Mouse (Mus musculus): Measurements from ENCODE around the gene Gm11111. TPM values are rescaled to one million over a fixed set of nuclear protein-coding genes. Genes with fewer than 3 reads are reported as not detected.

Gm11111 gene
- polyA plus RNA-seq (2014; fragmentation: Nextera tagmentation; extraction: Ambion mirVana) = not detected in 2 replicates

DNA sequence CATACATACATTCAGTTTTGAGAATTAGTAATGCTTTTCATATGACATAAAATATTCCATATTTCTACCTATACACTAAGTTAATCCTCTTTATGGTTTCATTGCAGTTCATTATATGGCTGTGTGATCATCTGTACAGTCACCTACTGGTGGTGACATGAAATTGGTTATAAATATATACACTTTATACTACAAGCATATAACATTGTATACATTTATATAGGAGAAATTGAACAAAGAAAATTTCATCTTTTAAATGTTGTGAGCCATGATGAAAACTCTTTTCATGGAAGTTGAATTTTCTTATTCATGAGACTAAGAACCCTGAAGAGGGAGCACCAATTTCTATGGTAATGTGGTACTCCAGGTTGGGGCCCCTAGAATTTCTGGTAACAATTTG is at the start of gene Gm11111:
Gene Gm11111 (plus strand): TSS at position 301 of the 400 bp plus-strand sequence.
- ATAC-seq (ENCODE audit: low read depth) = no peak

DNA sequence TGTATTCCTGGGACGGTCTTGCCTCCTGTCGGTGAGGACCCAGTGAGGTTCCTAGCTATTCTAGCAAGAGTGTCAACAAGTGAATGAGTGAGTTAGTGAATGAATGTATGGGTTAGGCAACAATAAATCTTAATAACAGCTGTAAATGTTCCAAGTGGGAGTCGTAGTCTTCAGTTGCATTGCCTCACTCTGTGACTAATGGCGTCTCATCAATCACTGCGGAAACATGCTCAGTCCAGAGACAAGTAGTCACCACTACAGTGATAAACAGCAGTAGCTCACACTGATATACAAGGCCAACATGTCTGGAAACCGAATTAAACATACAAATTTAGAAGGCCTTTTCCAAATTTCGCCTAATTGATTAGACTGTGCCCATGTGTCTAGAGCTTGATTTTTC is 36.3 kb upstream of the Gm11111 start:
- Histone ChIP-seq H3K9me3 (ENCODE audit: control insufficient read depth, low read length) (no peaks in the 10 kb centered on the region), H3K27ac (ENCODE audit: low read depth, low read length) (no peak overlapping the region), H3K4me2 (ENCODE audit: low read depth, low read length) (no peak overlapping the region), H3K36me3 (ENCODE audit: control insufficient read depth, insufficient read depth, low read length) (no peaks in the 10 kb centered on the region), H3K27me3 (ENCODE audit: control insufficient read depth, insufficient read depth, low read length) (no peaks in the 10 kb centered on the region), H3K4me1 (ENCODE audit: control insufficient read depth, insufficient read depth, low read length) (no peaks in the 10 kb centered on the region), H3K9ac (replicated peaks; ENCODE audit: low read depth, low read length) (no peak overlapping the region), H3K4me3 (ENCODE audit: low read depth, low read length) (no peak overlapping the region)
- ATAC-seq (ENCODE audit: low read depth) = peak; percentile 69; the same call in 1 of the 2 replicates
- WGBS = 32% methylated on average over 7 of the region's 7 CpGs

More for the DNA sequence above, at the start of gene Gm11111:
- Histone ChIP-seq H3K4me2 (ENCODE audit: low read depth, low read length) (no peak within 1 kb of the TSS), H3K27ac (ENCODE audit: low read depth, low read length) (no peak within 1 kb of the TSS), H3K27me3 (ENCODE audit: control insufficient read depth, insufficient read depth, low read length) (no peaks in the 10 kb centered on the region), H3K4me1 (ENCODE audit: control insufficient read depth, insufficient read depth, low read length) (no peaks in the 10 kb centered on the region), H3K9ac (replicated peaks; ENCODE audit: low read depth, low read length) (no peak within 1 kb of the TSS), H3K36me3 (ENCODE audit: control insufficient read depth, insufficient read depth, low read length) (no peaks in the 10 kb centered on the region), H3K9me3 (ENCODE audit: control insufficient read depth, low read length) (no peaks in the 10 kb centered on the region), H3K4me3 (ENCODE audit: low read depth, low read length) (no peak within 1 kb of the TSS)

DNA sequence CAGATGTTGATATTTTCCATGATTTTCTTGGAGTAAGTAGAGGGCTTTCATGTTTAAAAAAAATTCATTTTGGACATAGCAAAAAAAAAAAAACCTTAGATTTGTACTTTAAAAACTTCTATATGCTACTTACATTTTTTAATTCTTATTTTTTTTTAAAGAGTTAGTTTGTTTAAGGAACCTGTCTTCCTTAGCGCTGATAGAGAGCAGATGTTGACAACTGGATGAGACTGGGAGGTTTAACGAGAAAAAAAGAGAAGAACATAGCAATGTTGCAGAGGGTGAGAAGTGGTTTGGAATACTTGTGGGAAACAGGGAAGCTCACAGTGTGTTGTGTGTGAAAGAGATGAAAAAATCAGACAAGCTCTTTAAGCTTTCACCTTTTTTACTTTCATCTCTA is 32.4 kb upstream of the Gm11111 start:
- Histone ChIP-seq H3K4me1 (ENCODE audit: control insufficient read depth, insufficient read depth, low read length) (no peaks in the 10 kb centered on the region), H3K4me3 (ENCODE audit: low read depth, low read length) (no peak overlapping the region), H3K27ac (ENCODE audit: low read depth, low read length) (no peak overlapping the region), H3K36me3 (ENCODE audit: control insufficient read depth, insufficient read depth, low read length) (no peaks in the 10 kb centered on the region), H3K9ac (replicated peaks; ENCODE audit: low read depth, low read length) (no peak overlapping the region), H3K27me3 (ENCODE audit: control insufficient read depth, insufficient read depth, low read length) (no peaks in the 10 kb centered on the region), H3K9me3 (ENCODE audit: control insufficient read depth, low read length) (no peaks in the 10 kb centered on the region), H3K4me2 (ENCODE audit: low read depth, low read length) (no peak overlapping the region)
- ATAC-seq (ENCODE audit: low read depth) = no peak
- WGBS = 87% methylated on average over 2 of the region's 2 CpGs

DNA sequence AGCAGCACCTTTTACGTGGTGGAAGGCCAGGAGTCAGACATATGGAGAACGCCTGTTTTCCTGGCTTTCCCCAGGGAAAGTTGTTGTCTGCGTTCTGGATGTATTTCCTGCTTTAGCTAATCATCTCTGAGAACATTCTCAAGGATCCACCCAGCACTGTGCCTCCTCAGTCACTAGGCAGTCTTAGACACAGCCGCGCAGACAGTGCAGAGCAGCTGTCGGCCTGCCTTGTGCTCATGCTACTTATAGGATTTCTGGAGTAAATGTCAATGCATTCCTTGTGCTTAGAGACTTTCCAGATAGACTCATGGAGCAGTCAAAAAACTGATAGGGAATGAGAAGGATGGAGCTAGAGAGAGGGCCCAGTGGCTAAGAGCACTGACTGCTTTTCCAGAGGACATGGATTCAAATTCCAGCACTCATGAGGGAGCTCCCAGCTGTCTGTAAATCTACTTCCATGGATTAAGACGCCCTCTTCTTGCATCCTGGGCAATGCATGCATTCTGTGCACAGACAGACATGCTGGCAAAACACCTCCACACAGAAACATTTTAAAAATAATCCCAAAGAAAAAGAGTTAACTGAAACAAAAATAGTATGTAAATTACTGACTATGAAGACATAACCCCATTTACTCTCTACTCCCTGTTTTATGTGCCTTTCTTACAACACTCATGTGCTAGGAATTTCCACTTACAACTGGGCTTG is 30.1 kb upstream of the Gm11111 start:
- no peak overlapping the region for H3K4me3 ChIP-seq (ENCODE audit: low read depth, low read length)
- no peaks in the 10 kb centered on the region for H3K36me3 ChIP-seq (ENCODE audit: control insufficient read depth, insufficient read depth, low read length)
- H3K9ac ChIP-seq (replicated peaks; ENCODE audit: low read depth, low read length) = no peak overlapping the region
- 90% methylated on average over 7 of the region's 7 CpGs for WGBS
- H3K9me3 ChIP-seq (ENCODE audit: control insufficient read depth, low read length) = no peaks in the 10 kb centered on the region
- H3K27ac ChIP-seq (ENCODE audit: low read depth, low read length) = no peak overlapping the region
- no peak for ATAC-seq (ENCODE audit: low read depth)
- H3K4me1 ChIP-seq (ENCODE audit: control insufficient read depth, insufficient read depth, low read length) = no peaks in the 10 kb centered on the region
- no peaks in the 10 kb centered on the region for H3K27me3 ChIP-seq (ENCODE audit: control insufficient read depth, insufficient read depth, low read length)
- no peak overlapping the region for H3K4me2 ChIP-seq (ENCODE audit: low read depth, low read length)

DNA sequence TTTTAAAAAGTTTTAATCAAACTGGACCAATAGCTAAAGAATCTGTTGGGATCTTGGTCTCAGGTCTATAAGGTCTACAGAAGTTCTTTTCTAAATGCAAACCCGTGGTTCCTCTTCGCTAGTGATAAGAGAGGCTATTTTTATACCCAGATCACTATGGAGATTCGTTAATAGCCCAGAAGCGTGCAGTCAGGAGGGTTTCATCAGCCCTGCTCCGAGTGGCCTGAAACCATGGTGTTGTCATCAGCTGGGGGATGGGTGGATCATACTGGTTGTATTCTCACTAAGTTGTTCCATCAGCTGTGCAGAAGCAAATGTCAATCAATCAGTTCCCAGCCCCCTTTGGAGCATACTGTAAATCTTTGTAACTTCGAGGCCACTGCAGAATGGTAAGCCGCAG is 29.4 kb upstream of the Gm11111 start:
- no peaks in the 10 kb centered on the region for H3K27me3 ChIP-seq (ENCODE audit: control insufficient read depth, insufficient read depth, low read length)
- no peaks in the 10 kb centered on the region for H3K9me3 ChIP-seq (ENCODE audit: control insufficient read depth, low read length)
- H3K36me3 ChIP-seq (ENCODE audit: control insufficient read depth, insufficient read depth, low read length) = no peaks in the 10 kb centered on the region
- H3K4me1 ChIP-seq (ENCODE audit: control insufficient read depth, insufficient read depth, low read length) = no peaks in the 10 kb centered on the region
- no peak overlapping the region for H3K9ac ChIP-seq (replicated peaks; ENCODE audit: low read depth, low read length)
- H3K4me3 ChIP-seq (ENCODE audit: low read depth, low read length) = no peak overlapping the region
- WGBS = 82% methylated on average over 7 of the region's 7 CpGs
- no peak overlapping the region for H3K4me2 ChIP-seq (ENCODE audit: low read depth, low read length)
- H3K27ac ChIP-seq (ENCODE audit: low read depth, low read length) = no peak overlapping the region
- no peak for ATAC-seq (ENCODE audit: low read depth)

DNA sequence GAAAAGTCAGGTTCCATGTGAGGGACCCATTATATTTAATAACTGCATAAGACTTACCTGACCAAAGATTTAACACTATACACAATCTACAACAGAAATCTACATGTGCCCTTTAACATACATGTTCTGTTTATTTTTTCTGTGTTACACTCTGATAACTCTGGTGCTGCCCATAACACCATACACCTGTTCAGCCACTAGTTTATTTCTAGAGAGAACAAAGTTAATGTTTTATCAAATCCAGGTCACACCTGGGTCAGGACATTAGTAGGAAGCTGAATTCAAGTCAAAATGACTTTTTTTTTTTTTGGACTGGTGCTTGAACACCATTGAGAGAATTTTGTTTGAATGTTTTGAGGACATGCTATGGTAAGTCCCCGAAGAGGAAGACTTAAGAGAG is 28.7 kb upstream of the Gm11111 start:
- H3K36me3 ChIP-seq (ENCODE audit: control insufficient read depth, insufficient read depth, low read length) = no peaks in the 10 kb centered on the region
- H3K9ac ChIP-seq (replicated peaks; ENCODE audit: low read depth, low read length) = no peak overlapping the region
- H3K27me3 ChIP-seq (ENCODE audit: control insufficient read depth, insufficient read depth, low read length) = no peaks in the 10 kb centered on the region
- no peak overlapping the region for H3K4me3 ChIP-seq (ENCODE audit: low read depth, low read length)
- no peak overlapping the region for H3K27ac ChIP-seq (ENCODE audit: low read depth, low read length)
- ATAC-seq (ENCODE audit: low read depth) = no peak
- no peaks in the 10 kb centered on the region for H3K9me3 ChIP-seq (ENCODE audit: control insufficient read depth, low read length)
- H3K4me2 ChIP-seq (ENCODE audit: low read depth, low read length) = no peak overlapping the region
- 85% methylated on average over 1 of the region's 1 CpGs for WGBS
- no peaks in the 10 kb centered on the region for H3K4me1 ChIP-seq (ENCODE audit: control insufficient read depth, insufficient read depth, low read length)

DNA sequence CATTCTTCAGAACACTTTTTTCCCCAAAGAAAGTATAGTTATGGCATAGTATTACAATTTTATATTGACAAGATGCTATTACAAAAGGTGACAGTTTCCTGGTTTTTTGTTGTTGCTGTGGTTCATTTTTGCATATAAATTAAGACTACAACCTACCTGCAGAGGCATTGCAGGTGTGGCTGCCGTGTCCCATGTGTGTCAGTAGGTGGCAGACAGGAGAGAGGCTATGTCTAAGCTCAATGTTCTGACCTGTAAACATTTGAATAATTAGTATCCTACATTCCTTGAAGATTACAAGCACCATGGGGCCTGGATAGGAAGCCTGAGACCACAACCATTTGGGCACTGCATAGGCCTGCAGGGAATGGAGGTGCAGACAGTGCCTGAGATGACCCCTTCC is 11.2 kb upstream of the Gm11111 start:
- no peak for ATAC-seq (ENCODE audit: low read depth)
- Histone ChIP-seq H3K27ac (ENCODE audit: low read depth, low read length) (no peak overlapping the region), H3K27me3 (ENCODE audit: control insufficient read depth, insufficient read depth, low read length) (no peaks in the 10 kb centered on the region), H3K4me3 (ENCODE audit: low read depth, low read length) (no peak overlapping the region), H3K36me3 (ENCODE audit: control insufficient read depth, insufficient read depth, low read length) (no peaks in the 10 kb centered on the region), H3K4me1 (ENCODE audit: control insufficient read depth, insufficient read depth, low read length) (no peaks in the 10 kb centered on the region), H3K4me2 (ENCODE audit: low read depth, low read length) (no peak overlapping the region), H3K9ac (replicated peaks; ENCODE audit: low read depth, low read length) (no peak overlapping the region), H3K9me3 (ENCODE audit: control insufficient read depth, low read length) (no peaks in the 10 kb centered on the region)
- 80% methylated on average over 1 of the region's 1 CpGs for WGBS

DNA sequence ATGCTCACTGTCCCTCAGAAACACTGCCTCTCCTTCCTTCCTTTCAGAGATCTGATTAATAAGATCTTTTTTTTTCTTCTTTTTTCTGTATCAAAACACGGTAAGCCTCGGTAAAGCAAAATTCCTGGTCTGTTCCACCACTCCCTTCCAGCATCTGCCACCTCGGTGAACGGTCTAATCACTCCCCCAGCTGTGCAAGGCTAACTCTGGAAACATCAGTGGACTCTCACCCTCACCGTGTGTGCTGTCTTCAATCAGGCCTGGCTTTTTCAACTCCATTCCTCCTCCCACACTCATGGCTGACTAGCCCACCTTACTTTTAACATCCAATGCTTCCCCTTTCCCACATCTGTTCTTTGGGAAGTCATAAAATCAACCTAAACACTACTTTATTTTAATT is 2.2 kb upstream of the Gm11111 start:
- Histone ChIP-seq H3K36me3 (ENCODE audit: control insufficient read depth, insufficient read depth, low read length) (no peaks in the 10 kb centered on the region), H3K27ac (ENCODE audit: low read depth, low read length) (no peak overlapping the region), H3K4me1 (ENCODE audit: control insufficient read depth, insufficient read depth, low read length) (no peaks in the 10 kb centered on the region), H3K4me2 (ENCODE audit: low read depth, low read length) (no peak overlapping the region), H3K9ac (replicated peaks; ENCODE audit: low read depth, low read length) (no peak overlapping the region), H3K9me3 (ENCODE audit: control insufficient read depth, low read length) (no peaks in the 10 kb centered on the region), H3K4me3 (ENCODE audit: low read depth, low read length) (no peak overlapping the region), H3K27me3 (ENCODE audit: control insufficient read depth, insufficient read depth, low read length) (no peaks in the 10 kb centered on the region)
- 71% methylated on average over 5 of the region's 5 CpGs for WGBS
- ATAC-seq (ENCODE audit: low read depth) = no peak

DNA sequence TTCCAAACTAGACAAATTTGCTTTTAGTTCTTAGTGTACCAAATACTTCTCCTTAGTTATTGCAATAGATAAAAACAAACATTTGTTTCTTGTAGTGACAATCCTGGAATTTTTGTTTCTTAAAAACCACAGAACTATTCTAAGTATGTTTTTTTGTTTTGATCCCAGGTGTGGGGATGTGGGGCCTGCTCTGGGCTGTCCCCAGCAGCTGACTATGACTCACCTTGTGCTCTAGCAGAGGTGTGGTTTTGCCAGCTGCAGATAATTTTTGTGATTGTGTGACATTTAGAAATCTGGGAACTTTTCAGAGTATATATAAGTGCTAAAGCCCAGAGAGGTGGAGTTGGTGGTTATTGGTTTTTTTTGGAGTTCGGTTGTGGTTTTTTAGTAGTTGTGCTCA is 1.6 kb upstream of the Gm11111 start:
- ATAC-seq (ENCODE audit: low read depth) = no peak
- H3K27me3 ChIP-seq (ENCODE audit: control insufficient read depth, insufficient read depth, low read length) = no peaks in the 10 kb centered on the region
- no peaks in the 10 kb centered on the region for H3K9me3 ChIP-seq (ENCODE audit: control insufficient read depth, low read length)
- H3K36me3 ChIP-seq (ENCODE audit: control insufficient read depth, insufficient read depth, low read length) = no peaks in the 10 kb centered on the region
- no peak overlapping the region for H3K4me3 ChIP-seq (ENCODE audit: low read depth, low read length)
- WGBS = 85% methylated on average over 1 of the region's 1 CpGs
- H3K9ac ChIP-seq (replicated peaks; ENCODE audit: low read depth, low read length) = no peak overlapping the region
- H3K4me2 ChIP-seq (ENCODE audit: low read depth, low read length) = no peak overlapping the region
- H3K4me1 ChIP-seq (ENCODE audit: control insufficient read depth, insufficient read depth, low read length) = no peaks in the 10 kb centered on the region
- no peak overlapping the region for H3K27ac ChIP-seq (ENCODE audit: low read depth, low read length)

All from neural tube, embryonic 14.5 days (tissue).